Mouse (Mus musculus) CH12.LX (cell line): ENCODE data around the gene Myh3. TPM values are rescaled to one million over a fixed set of nuclear protein-coding genes. Genes with fewer than 3 reads are reported as not detected.
A peak's percentile ranks its signal among the peaks of the same experiment; 100 is the strongest.

Experiments
- DNase-seq: peaks from one replicate; pipeline ENCODE4 v3.0.0-alpha.2; 2013; ENCODE audit errors: extremely low read depth
- H3K27ac ChIP-seq: 2 replicates; pipeline ENCODE4 v1.5.1; 2012; ENCODE audit warnings: low read depth, mild to moderate bottlenecking, control low read depth, moderate library complexity; ENCODE audit not compliant: insufficient read depth
- H3K27me3 ChIP-seq: replicated peaks from 2 replicates; pipeline ENCODE3; 2012; ENCODE audit warnings: inconsistent platforms
- H3K36me3 ChIP-seq, 2 experiments: replicated peaks in 1 of 2; 2 replicates each; pipeline versions ENCODE3 to v1.6.1; 2012; ENCODE audit warnings: inconsistent platforms in 1 of 2, low read length in 1 of 2, mild to moderate bottlenecking in 1 of 2, mixed read lengths in 1 of 2, moderate library complexity in 1 of 2; ENCODE audit not compliant: control insufficient read depth in 1 of 2, insufficient read depth in 1 of 2
- H3K4me1 ChIP-seq, 2 experiments: 2 replicates each; pipeline ENCODE4 v1.6.1; 2012; ENCODE audit warnings: inconsistent platforms in 1 of 2, moderate library complexity in 1 of 2; ENCODE audit not compliant: insufficient read depth in 2 of 2, control insufficient read depth in 1 of 2
- H3K4me2 ChIP-seq: 2 replicates; pipeline ENCODE4 v1.6.1; 2012; ENCODE audit warnings: low read depth, mild to moderate bottlenecking, control low read depth; ENCODE audit not compliant: poor library complexity, insufficient read depth, severe bottlenecking
- H3K4me3 ChIP-seq, 3 experiments: fragments of 150-350 bp in 1 of 3; sonication (generic) in 1 of 3; replicated peaks in 1 of 3; 2 replicates each; pipeline versions ENCODE3 to v1.5.1; 2011 to 2012; ENCODE audit warnings: low read depth in 2 of 3, low read length in 2 of 3, mild to moderate bottlenecking in 2 of 3, moderate library complexity in 2 of 3, control low read depth in 1 of 3, improper control_type of control experiment in 1 of 3, inconsistent platforms in 1 of 3, mixed read lengths in 1 of 3; ENCODE audit not compliant: poor library complexity in 1 of 3
- H3K79me2 ChIP-seq: replicated peaks from 2 replicates; pipeline ENCODE4 v1.6.1; 2012; ENCODE audit warnings: mild to moderate bottlenecking, moderate library complexity; ENCODE audit not compliant: control insufficient read depth, poor library complexity, insufficient read depth, severe bottlenecking; ENCODE audit errors: extremely low read depth
- H3K9ac ChIP-seq: 2 replicates; pipeline ENCODE4 v1.6.1; 2012; ENCODE audit warnings: low read depth, mild to moderate bottlenecking, control low read depth, moderate library complexity; ENCODE audit not compliant: insufficient read depth
- H3K9me3 ChIP-seq: replicated peaks from 2 replicates; pipeline ENCODE3; 2012; ENCODE audit warnings: low read length, inconsistent platforms, mixed read lengths
- BHLHE40 ChIP-seq: IDR thresholded peaks from 2 replicates; pipeline ENCODE4 v1.6.1; 2011; ENCODE audit warnings: mild to moderate bottlenecking, low read depth, low read length, improper control_type of control experiment
- CHD1 ChIP-seq: IDR thresholded peaks from 2 replicates; pipeline ENCODE4 v1.6.1; 2012; ENCODE audit warnings: low read depth, low read length, improper control_type of control experiment, inconsistent platforms
- CHD2 ChIP-seq: IDR thresholded peaks from 2 replicates; pipeline ENCODE4 v1.6.1; 2011; ENCODE audit warnings: low read length, improper control_type of control experiment
- CTCF ChIP-seq, 2 experiments: IDR thresholded peaks in 1 of 2; conservative IDR thresholded peaks in 1 of 2; 2 replicates each; pipeline ENCODE4 v1.5.1; 2011 to 2012; ENCODE audit warnings: low read depth in 2 of 2, low read length in 2 of 2, improper control_type of control experiment in 1 of 2, inconsistent platforms in 1 of 2, mild to moderate bottlenecking in 1 of 2, moderate library complexity in 1 of 2
- E2F4 ChIP-seq: IDR thresholded peaks from 2 replicates; pipeline ENCODE4 v1.6.1; 2011; ENCODE audit warnings: low read depth, low read length, improper control_type of control experiment; ENCODE audit not compliant: insufficient replicate concordance
- EP300 ChIP-seq: IDR thresholded peaks from 2 replicates; pipeline ENCODE4 v1.6.1; 2011; ENCODE audit warnings: low read length, improper control_type of control experiment
- ETS1 ChIP-seq: conservative IDR thresholded peaks from 2 replicates; pipeline ENCODE4 v1.6.1; 2012; ENCODE audit warnings: low read depth, mild to moderate bottlenecking, inconsistent platforms, low read length, improper control_type of control experiment, moderate library complexity
- JUN ChIP-seq: IDR thresholded peaks from 2 replicates; pipeline ENCODE4 v1.6.1; 2011; ENCODE audit warnings: low read depth, mild to moderate bottlenecking, low read length, improper control_type of control experiment, moderate library complexity; ENCODE audit not compliant: insufficient read depth
- JUND ChIP-seq: conservative IDR thresholded peaks from 2 replicates; pipeline ENCODE4 v1.6.1; 2011; ENCODE audit warnings: low read depth, low read length, improper control_type of control experiment
- KAT2A ChIP-seq: IDR thresholded peaks from 2 replicates; pipeline ENCODE4 v1.6.1; 2012; ENCODE audit warnings: low read length, improper control_type of control experiment, inconsistent platforms; ENCODE audit not compliant: insufficient replicate concordance
- MAFK ChIP-seq: IDR thresholded peaks from 2 replicates; pipeline ENCODE4 v1.6.1; 2011; ENCODE audit warnings: low read length, improper control_type of control experiment; ENCODE audit not compliant: insufficient replicate concordance
- MAX ChIP-seq: IDR thresholded peaks from 2 replicates; pipeline ENCODE4 v1.6.1; 2011; ENCODE audit warnings: low read length, improper control_type of control experiment
- MAZ ChIP-seq: IDR thresholded peaks from 2 replicates; pipeline ENCODE4 v1.6.1; 2012; ENCODE audit warnings: low read depth, mild to moderate bottlenecking, inconsistent platforms, low read length, improper control_type of control experiment, moderate library complexity
- MEF2A ChIP-seq: IDR thresholded peaks from 2 replicates; pipeline ENCODE4 v1.6.1; 2014; ENCODE audit warnings: low read depth, mild to moderate bottlenecking, inconsistent platforms, low read length, improper control_type of control experiment, borderline replicate concordance
- MXI1 ChIP-seq: IDR thresholded peaks from 2 replicates; pipeline ENCODE4 v1.6.1; 2011; ENCODE audit warnings: mild to moderate bottlenecking, low read depth, low read length, improper control_type of control experiment
- MYC ChIP-seq: IDR thresholded peaks from 2 replicates; pipeline ENCODE4 v1.6.1; 2011; ENCODE audit warnings: low read depth, mild to moderate bottlenecking, improper control_type of control experiment, low read length
- NELFE ChIP-seq: IDR thresholded peaks from 2 replicates; pipeline ENCODE4 v1.6.1; 2011; ENCODE audit warnings: low read depth, low read length, improper control_type of control experiment
- NRF1 ChIP-seq: IDR thresholded peaks from 2 replicates; pipeline ENCODE4 v1.6.1; 2014; ENCODE audit warnings: low read depth, mild to moderate bottlenecking, inconsistent platforms, low read length, improper control_type of control experiment, moderate library complexity
- PAX5 ChIP-seq: IDR thresholded peaks from 2 replicates; pipeline ENCODE4 v1.6.1; 2012; ENCODE audit warnings: low read length, inconsistent platforms, mixed read lengths
- POLR2A ChIP-seq: IDR thresholded peaks from 2 replicates; pipeline ENCODE4 v1.6.1; 2011; ENCODE audit warnings: low read depth, mild to moderate bottlenecking, improper control_type of control experiment, low read length
- POLR2AphosphoS2 ChIP-seq: IDR thresholded peaks from 2 replicates; pipeline ENCODE4 v1.6.1; 2011; ENCODE audit warnings: low read depth, low read length, improper control_type of control experiment
- RAD21 ChIP-seq: IDR thresholded peaks from 2 replicates; pipeline ENCODE4 v1.6.1; 2011; ENCODE audit warnings: low read depth, mild to moderate bottlenecking, low read length, improper control_type of control experiment, moderate library complexity
- RCOR1 ChIP-seq: conservative IDR thresholded peaks from 2 replicates; pipeline ENCODE4 v1.6.1; 2012; ENCODE audit warnings: low read depth, mild to moderate bottlenecking, inconsistent platforms, low read length, improper control_type of control experiment
- SIN3A ChIP-seq: IDR thresholded peaks from 2 replicates; pipeline ENCODE4 v1.6.1; 2012; ENCODE audit warnings: low read length, improper control_type of control experiment, inconsistent platforms
- SMC3 ChIP-seq: IDR thresholded peaks from 2 replicates; pipeline ENCODE4 v1.6.1; 2011; ENCODE audit warnings: low read depth, low read length, improper control_type of control experiment
- TCF12 ChIP-seq: IDR thresholded peaks from 2 replicates; pipeline ENCODE4 v1.6.1; 2014; ENCODE audit warnings: low read depth, mild to moderate bottlenecking, inconsistent platforms, low read length, improper control_type of control experiment
- UBTF ChIP-seq: IDR thresholded peaks from 2 replicates; pipeline ENCODE4 v1.6.1; 2012; ENCODE audit warnings: low read depth, mild to moderate bottlenecking, inconsistent platforms, low read length, improper control_type of control experiment, moderate library complexity
- USF1 ChIP-seq: IDR thresholded peaks from 2 replicates; pipeline ENCODE4 v1.6.1; 2014; ENCODE audit warnings: low read depth, mild to moderate bottlenecking, inconsistent platforms, low read length, improper control_type of control experiment
- USF2 ChIP-seq: conservative IDR thresholded peaks from 2 replicates; pipeline ENCODE4 v1.6.1; 2011; ENCODE audit warnings: low read depth, low read length, improper control_type of control experiment
- ZC3H11A ChIP-seq: IDR thresholded peaks from 2 replicates; pipeline ENCODE4 v1.6.1; 2012; ENCODE audit warnings: low read depth, mild to moderate bottlenecking, inconsistent platforms, low read length, improper control_type of control experiment
- ZKSCAN1 ChIP-seq: IDR thresholded peaks from 2 replicates; pipeline ENCODE4 v1.6.1; 2012; ENCODE audit warnings: low read depth, inconsistent platforms, low read length, improper control_type of control experiment, borderline replicate concordance
- ZNF384 ChIP-seq: IDR thresholded peaks from 2 replicates; pipeline ENCODE4 v1.6.1; 2012; ENCODE audit warnings: low read depth, low read length, improper control_type of control experiment, inconsistent platforms
- dilution Hi-C: fragments of 300-500 bp; cut with MboI; formaldehyde crosslinking; loops from 2 replicates; pipeline ENCODE4 v1.14.3; 2020; ENCODE audit warnings: low sequenced_read_pairs; ENCODE audit not compliant: extremely low pct_unique_long_range_greater_than_20kb, extremely low pct_ligation_motif_present
- in situ Hi-C: fragments of 300-500 bp; cut with MboI; formaldehyde crosslinking; loops from 3 replicates; pipeline ENCODE4 v1.14.3; 2019; ENCODE audit warnings: low sequenced_read_pairs, low pct_ligation_motif_present, low pct_unique_long_range_greater_than_20kb, mixed read lengths
- polyA plus RNA-seq: library from polyadenylated mRNA; unstranded; fragments of >175 nt; gene quantifications from 2 replicates; pipeline ENCODE4 v1.2.1, GENCODE M21; 2012; ENCODE audit warnings: low read depth; ENCODE audit not compliant: insufficient read length
- total RNA-seq, 2 experiments: library from RNA; depleted of rRNA; stranded (reverse); fragments of 300-350 nt in 1 of 2; fragments of >200 nt in 1 of 2; gene quantifications; 2 replicates each; pipeline ENCODE4 v1.2.3; 2012 to 2014

Gene Myh3
- total and polyA plus RNA-seq, 3 experiments: 0.12 to 0.64 (median 0.26) TPM

DNA sequence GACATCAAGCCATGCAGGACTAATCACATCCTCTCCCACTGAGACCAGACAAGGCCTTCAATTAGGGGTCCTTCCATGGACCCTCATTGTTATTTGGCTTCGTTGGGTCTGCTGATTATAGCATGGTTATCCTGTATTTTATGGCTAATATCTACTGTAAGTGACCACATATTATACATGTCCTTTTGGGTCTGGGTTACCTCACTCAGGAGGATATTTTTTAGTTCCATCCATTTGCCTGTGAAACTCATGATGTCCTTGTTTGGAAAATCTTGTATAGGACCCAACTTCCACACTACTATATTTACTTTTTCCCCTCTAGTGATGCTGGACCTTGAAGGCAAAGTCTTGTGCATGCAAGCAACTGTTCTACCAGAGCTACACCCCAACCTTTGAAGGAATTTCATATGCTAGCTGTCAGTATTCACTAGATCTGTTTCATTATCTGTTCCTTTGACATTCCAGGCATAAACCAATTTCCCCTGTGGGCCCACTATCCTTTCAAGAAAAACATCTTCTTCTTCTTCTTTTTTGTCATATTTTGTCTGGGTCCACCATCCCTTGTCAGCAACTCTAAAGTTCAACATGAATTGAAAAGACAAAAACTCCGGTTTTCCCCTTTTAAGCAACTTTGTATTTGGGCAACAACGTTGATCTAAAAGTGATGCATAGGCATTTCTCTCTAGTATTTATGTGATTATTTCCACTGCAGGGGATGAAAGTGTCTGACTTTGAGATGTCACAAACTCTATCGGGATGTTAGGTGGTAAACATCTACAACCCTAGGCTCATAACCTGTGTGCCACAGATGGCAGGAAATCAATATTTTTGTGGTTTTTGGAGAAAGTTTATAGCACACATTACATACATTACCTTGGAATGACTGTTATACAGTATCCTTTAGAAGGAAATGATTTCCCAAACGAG lies 67.6 kb downstream of the Myh3 start (continued):
- TF ChIP-seq UBTF (no peak; the same call in 1 of the 2 replicates), CTCF (conservative IDR thresholded peaks at IDR 0.05 in 1 of 2, IDR thresholded peaks at IDR 0.05 in 1 of 2; ENCODE audit: low read depth in 2 of 2, low read length in 2 of 2) (no peak)

DNA sequence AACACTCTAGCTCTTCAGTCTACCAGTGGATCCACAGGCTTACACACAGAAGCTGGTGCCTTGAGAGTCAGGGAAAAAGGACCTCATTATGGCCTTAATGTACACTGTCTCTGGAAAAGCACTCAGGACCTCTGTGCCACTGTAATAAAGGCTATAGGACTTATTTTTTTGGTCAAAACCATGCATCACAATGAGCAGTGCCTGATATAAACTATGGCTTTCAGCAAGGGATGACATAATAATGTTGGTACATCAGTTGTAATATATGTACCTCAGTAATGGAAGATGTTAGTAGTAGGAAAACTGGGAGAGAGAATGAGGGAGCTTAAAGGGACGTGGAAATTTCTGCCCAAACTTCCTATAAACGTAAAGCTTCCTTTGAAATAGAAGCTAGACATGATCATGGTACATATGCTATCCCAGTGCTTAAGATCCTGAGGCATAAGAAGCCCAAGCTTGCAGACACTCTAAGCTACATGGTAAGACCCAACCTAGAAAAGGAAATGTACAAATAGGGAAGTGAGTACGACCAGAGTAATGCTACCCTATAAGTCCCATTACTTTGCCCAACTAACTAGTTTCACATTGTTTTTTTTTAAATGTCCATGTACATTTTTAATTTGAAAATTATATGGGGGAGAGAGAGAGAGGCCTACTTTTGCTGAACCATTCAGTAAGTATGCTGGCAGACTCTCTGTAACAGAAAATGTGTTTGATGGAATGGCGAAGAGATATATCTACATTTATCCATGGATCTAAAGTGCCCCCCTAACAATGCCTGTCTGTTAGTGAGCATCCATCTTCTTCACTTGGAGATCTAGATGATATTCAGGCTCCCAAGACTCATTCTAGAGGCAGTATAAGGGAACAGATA lies 68.5 kb downstream of the Myh3 start:
- H3K27ac ChIP-seq: peak overlapping the region; percentile 50
- peak overlapping the region; percentile 74; the same call in 1 of the 2 replicates for H3K9ac ChIP-seq
- in situ Hi-C loops (no loop called here), dilution Hi-C loops (no loop called here)
- peaks cover 15 to 34% of the 10 kb centered on the region in 2 experiments for H3K36me3 ChIP-seq
- H3K4me3 ChIP-seq: peak overlapping the region in 2 of 3 experiments; percentile 50 to 67
- H3K4me1 ChIP-seq: peaks cover 11 to 54% of the 10 kb centered on the region in 2 experiments
- peak; percentile 71 for DNase-seq
- H3K9me3 ChIP-seq: no peaks in the 10 kb centered on the region
- peak overlapping the region; percentile 70 for H3K4me2 ChIP-seq
- H3K27me3 ChIP-seq: no peaks in the 10 kb centered on the region
- peaks cover 6% of the 10 kb centered on the region for H3K79me2 ChIP-seq
- peak; percentile 30 for TF ChIP-seq ETS1
- TF ChIP-seq MYC: 0 out of 2 replicates have a peak, but pooled peaks have one; percentile 51
- no peak for TF ChIP-seq RAD21
- peak; percentile 56 for TF ChIP-seq NELFE
- no peak for TF ChIP-seq USF1
- TF ChIP-seq ZNF384: peak; percentile 81
- TF ChIP-seq MXI1: peak; percentile 63; the same call in 1 of the 2 replicates
- TF ChIP-seq MAZ: peak; percentile 89
- peak; percentile 20; the same call in 1 of the 2 replicates for TF ChIP-seq JUND
- TF ChIP-seq CTCF (conservative IDR thresholded peaks at IDR 0.05 in 1 of 2, IDR thresholded peaks at IDR 0.05 in 1 of 2; ENCODE audit: low read depth in 2 of 2, low read length in 2 of 2): no peak
- TF ChIP-seq EP300: peak; percentile 60
- TF ChIP-seq KAT2A: 0 out of 2 replicates have a peak, but pooled peaks have one; percentile 49
- TF ChIP-seq ZC3H11A: no peak
- TF ChIP-seq POLR2A: peak; percentile 56
- TF ChIP-seq MAX: no peak
- TF ChIP-seq MAFK: peak; percentile 35; the same call in 1 of the 2 replicates
- no peak; the same call in 1 of the 2 replicates for TF ChIP-seq USF2
- TF ChIP-seq CHD1: no peak; the same call in 1 of the 2 replicates
- peak; percentile 35; the same call in 1 of the 2 replicates for TF ChIP-seq BHLHE40
- TF ChIP-seq RCOR1: peak; percentile 82; the same call in 1 of the 2 replicates
- TF ChIP-seq CHD2: peak; percentile 72; the same call in 1 of the 2 replicates
- TF ChIP-seq E2F4: 0 out of 2 replicates have a peak, but pooled peaks have one; percentile 66
- peak; percentile 71 for TF ChIP-seq POLR2AphosphoS2
- TF ChIP-seq PAX5: no peak
- peak; percentile 14; the same call in 1 of the 2 replicates for TF ChIP-seq SIN3A
- TF ChIP-seq TCF12: no peak; the same call in 1 of the 2 replicates
- peak; percentile 29; the same call in 1 of the 2 replicates for TF ChIP-seq SMC3
- peak; percentile 38; the same call in 1 of the 2 replicates for TF ChIP-seq NRF1
- TF ChIP-seq JUN: no peak
- TF ChIP-seq ZKSCAN1: peak; percentile 3; the same call in 1 of the 2 replicates
- TF ChIP-seq MEF2A: 0 out of 2 replicates have a peak, but pooled peaks have one; percentile 38
